14 mouse cellular contexts compared by ENCODE assay signal in the genomic region with DNA sequence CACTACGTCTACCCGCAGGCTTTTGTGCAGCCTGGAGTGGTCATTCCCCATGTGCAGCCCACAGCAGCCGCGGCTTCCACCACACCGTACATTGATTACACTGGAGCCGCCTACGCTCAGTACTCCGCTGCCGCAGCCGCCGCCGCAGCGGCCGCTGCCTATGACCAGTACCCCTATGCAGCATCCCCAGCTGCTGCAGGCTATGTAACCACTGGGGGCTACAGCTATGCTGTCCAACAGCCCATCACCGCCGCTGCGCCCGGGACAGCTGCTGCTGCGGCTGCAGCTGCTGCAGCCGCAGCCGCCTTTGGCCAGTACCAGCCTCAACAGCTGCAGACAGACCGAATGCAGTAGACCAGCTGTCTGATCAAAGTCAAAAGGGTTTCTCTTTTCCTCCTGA. TPM values are rescaled to one million over a fixed set of nuclear protein-coding genes. Genes with fewer than 3 reads are reported as not detected.
DNase-seq lines count a peak whose midpoint lies in the region; ATAC-seq and TF ChIP-seq lines count a peak whose summit lies in the region.
"Had no signal": no experiment of that assay in that cellular context is flagged by ENCODE, and none has a peak within 500 bp of the region (broad histone marks: within the 10 kb centered on the region; RNA-seq: fewer than 3 reads in every experiment).

No protein-coding gene starts in this region.

- peak overlapping the region; percentile 40; the same call in 1 of the 2 replicates for H3K4me3 ChIP-seq in gastrocnemius, adult 2 months
- 0 out of 2 replicates have a peak overlapping the region, but pooled peaks have one; percentile 14 for H3K4me3 ChIP-seq in kidney, embryonic 15.5 days (replicated peaks)
- H3K4me3 ChIP-seq in limb, embryonic 15.5 days: peak overlapping the region; percentile 8; the same call in 1 of the 2 replicates
- no peak overlapping the region for H3K4me3 ChIP-seq in midbrain, postnatal 0 days (ENCODE audit: low read depth, low read length)

- no peaks in the 10 kb centered on the region for H3K9me3 ChIP-seq in kidney, embryonic 15.5 days (replicated peaks)
- H3K9me3 ChIP-seq in limb, embryonic 15.5 days: no peaks in the 10 kb centered on the region
- no peaks in the 10 kb centered on the region for H3K9me3 ChIP-seq in midbrain, postnatal 0 days (ENCODE audit: low read length)

- WGBS in kidney, embryonic 15.5 days: 73% methylated on average over 22 of the region's 22 CpGs
- WGBS in limb, embryonic 15.5 days: 55% methylated on average over 22 of the region's 22 CpGs
- WGBS in midbrain, postnatal 0 days: 94% methylated on average over 22 of the region's 22 CpGs

- DNase-seq in gastrocnemius, adult 2 months: no peak
- DNase-seq in gastrocnemius, postnatal 36 days: no peak
- no peak for DNase-seq in kidney, adult 9 months
- DNase-seq in forelimb bud, embryonic 11.5 days (ENCODE audit: low read depth, low spot score): peak; percentile 12
- DNase-seq in midbrain, postnatal 0 days (ENCODE audit: low spot score): no peak
- DNase-seq in urinary bladder, adult 18-20 months (ENCODE audit: low spot score in 2 of 2): no peak
- DNase-seq: adrenal gland, postnatal 10 days; lung, adult 2 months; midbrain, embryonic 14.5 days had no signal

- H3K9ac ChIP-seq in kidney, embryonic 15.5 days: no peak overlapping the region
- no peak overlapping the region for H3K9ac ChIP-seq in limb, embryonic 15.5 days
- no peak overlapping the region for H3K9ac ChIP-seq in midbrain, postnatal 0 days (replicated peaks; ENCODE audit: low read length, poor library complexity, severe bottlenecking)

- peak overlapping the region; percentile 98 for H3K27ac ChIP-seq in gastrocnemius, adult 2 months
- H3K27ac ChIP-seq in kidney, embryonic 15.5 days: no peak overlapping the region
- no peak overlapping the region for H3K27ac ChIP-seq in limb, embryonic 15.5 days
- no peak overlapping the region for H3K27ac ChIP-seq in midbrain, postnatal 0 days (ENCODE audit: low read depth, low read length)

- ATAC-seq in kidney, embryonic 15.5 days (replicated peaks; ENCODE audit: low FRiP score): no peak
- ATAC-seq in limb, embryonic 15.5 days (ENCODE audit: insufficient number of reproducible peaks, low FRiP score, low TSS enrichment, low read depth): no peak
- ATAC-seq in midbrain, postnatal 0 days (ENCODE audit: low FRiP score): no peak
- ATAC-seq: forebrain, embryonic 14.5 days; inflammation-experienced regulatory T-cells, adult 6 months; Patski had no signal

- H3K4me1 ChIP-seq in kidney, embryonic 15.5 days: no peaks in the 10 kb centered on the region
- H3K4me1 ChIP-seq in limb, embryonic 15.5 days: no peaks in the 10 kb centered on the region
- H3K4me1 ChIP-seq in midbrain, postnatal 0 days (ENCODE audit: insufficient read depth, low read length): no peaks in the 10 kb centered on the region; the same call in 1 of the 2 replicates

- H3K4me2 ChIP-seq in kidney, embryonic 15.5 days: peak overlapping the region; percentile 43
- 0 out of 2 replicates have a peak overlapping the region, but pooled peaks have one; percentile 19 for H3K4me2 ChIP-seq in limb, embryonic 15.5 days
- no peak overlapping the region for H3K4me2 ChIP-seq in midbrain, postnatal 0 days (ENCODE audit: low read depth, low read length, poor library complexity, severe bottlenecking)

- peaks cover 3% of the 10 kb centered on the region; the same call in 1 of the 2 replicates for H3K36me3 ChIP-seq in kidney, embryonic 15.5 days
- no peaks in the 10 kb centered on the region for H3K36me3 ChIP-seq in limb, embryonic 15.5 days
- peaks cover 15% of the 10 kb centered on the region for H3K36me3 ChIP-seq in midbrain, postnatal 0 days (ENCODE audit: insufficient read depth, low read length)

- intact Hi-C loops in gastrocnemius, adult 2 months (cut with DNase I): loop anchor here (5.0 kb wide), 1 partner anchor 93 kb away; no protein-coding TSS in a partner anchor
- intact Hi-C loops in gastrocnemius, postnatal 36 days (cut with DNase I): no loop called here

- H3K27me3 ChIP-seq in kidney, embryonic 15.5 days: no peaks in the 10 kb centered on the region
- no peaks in the 10 kb centered on the region for H3K27me3 ChIP-seq in limb, embryonic 15.5 days
- H3K27me3 ChIP-seq in midbrain, postnatal 0 days (ENCODE audit: insufficient read depth, low read length): no peaks in the 10 kb centered on the region

- TF ChIP-seq CTCF in gastrocnemius, adult 2 months (IDR thresholded peaks at IDR 0.05): no peak
- TF ChIP-seq CTCF in midbrain, postnatal 0 days (IDR thresholded peaks at IDR 0.05): no peak

RNA-seq across cellular contexts. Expression of gene Rbm24, which starts 10.7 kb away (rescaled TPM):
- 100 to 1,000 TPM; 163 to 196 TPM for total RNA-seq in gastrocnemius, adult 2 months (2021)
- 100 to 1,000 TPM; 176 to 180 TPM for total RNA-seq in gastrocnemius, postnatal 36 days (2021)
- polyA plus RNA-seq in kidney, embryonic 15.5 days (2015; fragmentation: Nextera tagmentation; extraction: Ambion mirVana): 1.3 and 1.5 TPM in 2 replicates
- 5.0 and 8.7 TPM in 2 replicates for polyA plus RNA-seq in limb, embryonic 15.5 days (2015; fragmentation: Nextera tagmentation; extraction: Ambion mirVana)
- total RNA-seq in midbrain, postnatal 0 days (2014; rRNA removed): 10.7 and 20.1 TPM in 2 replicates
- 3.7 and 4.0 TPM in 2 replicates for polyA plus RNA-seq in midbrain, postnatal 0 days (2015; fragmentation: Nextera tagmentation; extraction: Ambion mirVana)
